Mouse (Mus musculus) heart, embryonic 14.5 days (tissue): ENCODE measurements around the gene Ccnl2. TPM values are rescaled to one million over a fixed set of nuclear protein-coding genes. Genes with fewer than 3 reads are reported as not detected.
A peak's percentile ranks its signal among the peaks of the same experiment; 100 is the strongest.
"Not testable (repeated sequence)": the region's sequence is repeated elsewhere in the genome, so short reads cannot be mapped to it uniquely, and the experiment has no call there.

Source experiments
- ATAC-seq: fragments of 200-750 bp; cut with Nextera tagmentation; 2 replicates; pipeline ENCODE4 v1.8.0; 2017; ENCODE audit warnings: low read depth, moderate TSS enrichment; ENCODE audit not compliant: insufficient number of reproducible peaks, insufficient read depth, low FRiP score
- H3K27ac ChIP-seq, 2 experiments: fragments of 200-500 bp in 1 of 2; fragments of 300-500 bp in 1 of 2; sonication (generic) in 1 of 2; replicated peaks in 1 of 2; 2 replicates each; pipeline ENCODE4 v1.5.1; 2012 to 2014; ENCODE audit warnings: low read depth in 2 of 2, low read length in 2 of 2, control low read depth in 1 of 2, mild to moderate bottlenecking in 1 of 2, mixed read lengths in 1 of 2; ENCODE audit not compliant: control insufficient read depth in 1 of 2, insufficient read depth in 1 of 2
- H3K27me3 ChIP-seq: fragments of 300-500 bp; sonication (generic); 2 replicates; pipeline ENCODE4 v1.6.1; 2014; ENCODE audit warnings: mild to moderate bottlenecking, low read length, control low read depth; ENCODE audit not compliant: control insufficient read depth, insufficient read depth
- H3K36me3 ChIP-seq: fragments of 300-500 bp; sonication (generic); 2 replicates; pipeline ENCODE4 v1.6.1; 2014; ENCODE audit warnings: mild to moderate bottlenecking, control low read depth, low read length, mixed read lengths; ENCODE audit not compliant: control insufficient read depth, insufficient read depth
- H3K4me1 ChIP-seq, 2 experiments: fragments of 200-500 bp in 1 of 2; fragments of 300-500 bp in 1 of 2; sonication (generic) in 1 of 2; 2 replicates each; pipeline ENCODE4 v1.6.1; 2012 to 2014; ENCODE audit warnings: low read length in 2 of 2, control low read depth in 1 of 2, mixed read lengths in 1 of 2; ENCODE audit not compliant: control insufficient read depth in 2 of 2, insufficient read depth in 2 of 2
- H3K4me2 ChIP-seq: fragments of 300-500 bp; sonication (generic); 2 replicates; pipeline ENCODE4 v1.6.1; 2014; ENCODE audit warnings: mild to moderate bottlenecking, low read length
- H3K4me3 ChIP-seq, 2 experiments: fragments of 200-500 bp in 1 of 2; fragments of 300-500 bp in 1 of 2; sonication (generic) in 1 of 2; 2 replicates each; pipeline ENCODE4 v1.5.1; 2012 to 2014; ENCODE audit warnings: low read length in 2 of 2, mild to moderate bottlenecking in 2 of 2, control low read depth in 1 of 2, low read depth in 1 of 2, moderate library complexity in 1 of 2; ENCODE audit not compliant: control insufficient read depth in 1 of 2, insufficient read depth in 1 of 2
- H3K9ac ChIP-seq: fragments of 300-500 bp; sonication (generic); 2 replicates; pipeline ENCODE4 v1.6.1; 2014; ENCODE audit warnings: mild to moderate bottlenecking, low read length
- H3K9me3 ChIP-seq: fragments of 300-500 bp; sonication (generic); 2 replicates; pipeline ENCODE4 v1.6.1; 2016; ENCODE audit warnings: low read length, control low read depth; ENCODE audit not compliant: control insufficient read depth
- WGBS: fragments of 180-500 bp; shearing (Covaris S2); extraction: QIAGEN DNeasy Blood & Tissue Kit; methylation state at CpG from one replicate; pipeline ENCODE4 v1.1.7; 2014; 5-methylcytosine and 5-hydroxymethylcytosine counted together
- polyA plus RNA-seq: library from polyadenylated mRNA; unstranded; fragments of >200 nt; fragmentation: Nextera tagmentation; extraction: Ambion mirVana; gene quantifications from 2 replicates; pipeline ENCODE4 v1.2.1, GENCODE M21; 2014

Gene Ccnl2
- polyA plus RNA-seq, 1 experiment from 2014 or later = 120 TPM

- H3K4me3 ChIP-seq = peak overlapping the region; percentile 68 to 71
- ATAC-seq = no peak
- no peaks in the 10 kb centered on the region for H3K36me3 ChIP-seq
- H3K4me2 ChIP-seq = peak overlapping the region; percentile 82
- peak overlapping the region; percentile 79 to 85 for H3K27ac ChIP-seq
- no peaks in the 10 kb centered on the region for H3K9me3 ChIP-seq
- 32% methylated on average over 16 of the region's 16 CpGs for WGBS
- H3K27me3 ChIP-seq = no peaks in the 10 kb centered on the region
- H3K4me1 ChIP-seq = peaks cover 13 to 36% of the 10 kb centered on the region in 2 experiments
- H3K9ac ChIP-seq = peak overlapping the region; percentile 88
These were observed 28.7 kb upstream of the Ccnl2 start for GRCm38 (mm10) chr4:155783486-155784080.

- 0% methylated on average over 51 of the region's 52 CpGs for WGBS
- Histone ChIP-seq H3K9me3 (no peaks in the 10 kb centered on the region), H3K4me1 (peaks cover 13 to 32% of the 10 kb centered on the region in 2 experiments), H3K27me3 (no peaks in the 10 kb centered on the region), H3K27ac (peak overlapping the region; percentile 79 to 85), H3K4me2 (peak overlapping the region; percentile 82), H3K36me3 (no peaks in the 10 kb centered on the region), H3K9ac (peak overlapping the region; percentile 88), H3K4me3 (peak overlapping the region; percentile 68 to 71)
- ATAC-seq = peak; percentile 72
These were observed 28.1 kb upstream of the Ccnl2 start for GRCm38 (mm10) chr4:155784081-155784701.

GRCm38 (mm10) chr4:155785246-155785645, 27.0 kb upstream of the Ccnl2 start:
- Histone ChIP-seq H3K4me3 (peak overlapping the region; percentile 18 to 68), H3K27me3 (no peaks in the 10 kb centered on the region), H3K27ac (peak overlapping the region; percentile 35 to 70), H3K36me3 (no peaks in the 10 kb centered on the region), H3K4me2 (peak overlapping the region; percentile 49), H3K9ac (peak overlapping the region; percentile 58), H3K4me1 (peaks cover 11 to 29% of the 10 kb centered on the region in 2 experiments), H3K9me3 (no peaks in the 10 kb centered on the region)
- WGBS = 63% methylated on average over 10 of the region's 10 CpGs
- ATAC-seq = no peak

- H3K4me3 ChIP-seq = peak within 1 kb of the TSS; percentile 68 to 71
- peak within 1 kb of the TSS; percentile 35 to 85 for H3K27ac ChIP-seq
- no peaks in the 10 kb centered on the region for H3K36me3 ChIP-seq
- peak within 1 kb of the TSS; percentile 82 for H3K4me2 ChIP-seq
- peak within 1 kb of the TSS; percentile 88 for H3K9ac ChIP-seq
- peaks cover 9 to 26% of the 10 kb centered on the region in 2 experiments for H3K4me1 ChIP-seq
- ATAC-seq = no peak
- no peaks in the 10 kb centered on the region for H3K9me3 ChIP-seq
- no peaks in the 10 kb centered on the region for H3K27me3 ChIP-seq
- WGBS = 28% methylated on average over 5 of the region's 5 CpGs
These were observed 26.5 kb upstream of the Ccnl2 start, which contains the start of gene Tmem88b for GRCm38 (mm10) chr4:155785819-155786218. TSS of gene Tmem88b (minus strand) at chr4:155785874.

GRCm38 (mm10) chr4:155788300-155788699, 24.0 kb upstream of the Ccnl2 start:
- 54% methylated on average over 3 of the region's 3 CpGs for WGBS
- Histone ChIP-seq H3K36me3 (no peaks in the 10 kb centered on the region), H3K4me1 (peaks cover 6 to 23% of the 10 kb centered on the region in 2 experiments; a peak in 3 of 4 replicates), H3K27ac (no peak overlapping the region), H3K4me3 (no peak overlapping the region), H3K4me2 (no peak overlapping the region), H3K27me3 (no peaks in the 10 kb centered on the region), H3K9ac (no peak overlapping the region), H3K9me3 (no peaks in the 10 kb centered on the region)
- ATAC-seq = no peak

- not testable (repeated sequence) for H3K9ac ChIP-seq, H3K9me3 ChIP-seq, H3K36me3 ChIP-seq, H3K27ac ChIP-seq, H3K4me2 ChIP-seq, H3K4me3 ChIP-seq, ATAC-seq, H3K27me3 ChIP-seq
- H3K4me1 ChIP-seq = peaks cover 5 to 17% of the 10 kb centered on the region in 2 experiments; a peak in 3 of 4 replicates
- WGBS = 72% methylated on average over 4 of the region's 4 CpGs
These were observed 23.5 kb upstream of the Ccnl2 start for GRCm38 (mm10) chr4:155788833-155789232.

GRCm38 (mm10) chr4:155790021-155790489, 22.2 kb upstream of the Ccnl2 start, which contains the start of gene Ankrd65:
TSS of gene Ankrd65 (plus strand) at chr4:155790439.
- 82% methylated on average over 3 of the region's 3 CpGs for WGBS
- no peak within 1 kb of the TSS for H3K9ac ChIP-seq
- peaks cover 4 to 10% of the 10 kb centered on the region in 2 experiments; a peak in 3 of 4 replicates for H3K4me1 ChIP-seq
- no peak within 1 kb of the TSS for H3K4me3 ChIP-seq
- H3K36me3 ChIP-seq = no peaks in the 10 kb centered on the region
- no peak within 1 kb of the TSS for H3K27ac ChIP-seq
- no peaks in the 10 kb centered on the region for H3K27me3 ChIP-seq
- ATAC-seq = no peak
- H3K9me3 ChIP-seq = no peaks in the 10 kb centered on the region
- no peak within 1 kb of the TSS for H3K4me2 ChIP-seq
